Mouse (Mus musculus) cortical plate, adult 2 months (tissue): ENCODE data around the gene Ntn1.

Experiments
- CTCF ChIP-seq: fragments of 200-500 bp; IDR thresholded peaks from 2 replicates; pipeline ENCODE4 v1.5.1; 2011; ENCODE audit warnings: mild to moderate bottlenecking, control low read depth, low read length; ENCODE audit not compliant: insufficient read depth; ENCODE audit errors: extremely low read depth
- POLR2A ChIP-seq: fragments of 200-500 bp; IDR thresholded peaks from 2 replicates; pipeline ENCODE4 v1.6.1; 2011; ENCODE audit warnings: mild to moderate bottlenecking, low read length, control low read depth; ENCODE audit not compliant: insufficient read depth; ENCODE audit errors: extremely low read depth

GRCm38 (mm10) chr11:68434697-68435096, 34.1 kb upstream of the Ntn1 start:
- TF ChIP-seq POLR2A = no peak
- TF ChIP-seq CTCF = no peak
